Mouse (Mus musculus): ENCODE results near the gene Zfp90.
"Not testable (repeated sequence)": the region's sequence is repeated elsewhere in the genome, so short reads cannot be mapped to it uniquely, and the experiment has no call there.

Gene Zfp90

GRCm38 (mm10) chr8:106415182-106415971, at the start of gene Zfp90:
Gene Zfp90 (plus strand): TSS chr8:106415327.
- peak; percentile 93 to 95 for DNase-seq (ENCODE audit: low spot score in 2 of 2)

GRCm38 (mm10) chr8:106368501-106368900, 46.6 kb upstream of the Zfp90 start:
- DNase-seq (ENCODE audit: low spot score in 2 of 2), result no peak

- DNase-seq (ENCODE audit: low spot score in 2 of 2), result no peak
These were observed 46.1 kb upstream of the Zfp90 start for GRCm38 (mm10) chr8:106369069-106369468.

GRCm38 (mm10) chr8:106375957-106376356, 39.2 kb upstream of the Zfp90 start:
- DNase-seq (ENCODE audit: low spot score in 2 of 2), result no peak

DNA sequence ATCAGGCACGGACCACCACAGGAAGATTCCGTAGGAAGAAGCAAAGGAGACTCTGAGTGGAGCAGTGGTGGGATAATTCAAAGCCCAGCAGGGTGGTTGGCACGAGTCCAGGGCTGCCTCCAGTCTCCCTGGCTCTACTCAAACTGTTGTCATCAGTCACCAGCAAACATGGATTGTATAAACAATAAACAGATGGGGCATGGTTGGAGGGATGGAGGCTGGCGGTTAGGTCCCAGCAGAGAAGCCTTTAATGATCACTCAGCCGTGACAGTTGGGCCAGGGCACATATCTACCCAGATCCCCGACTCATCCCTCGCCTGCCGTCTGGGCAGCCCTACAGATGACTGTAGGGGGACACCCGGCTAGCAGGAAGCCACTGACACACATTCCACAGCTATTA, 38.3 kb upstream of the Zfp90 start:
- no peak for DNase-seq (ENCODE audit: low spot score in 2 of 2)

- DNase-seq (ENCODE audit: low spot score in 2 of 2), result no peak
These were observed 36.6 kb upstream of the Zfp90 start for GRCm38 (mm10) chr8:106378501-106379048.

- DNase-seq (ENCODE audit: low spot score in 2 of 2), result no peak
These were observed 35.8 kb upstream of the Zfp90 start for GRCm38 (mm10) chr8:106379357-106379756.

GRCm38 (mm10) chr8:106381026-106381425, 34.1 kb upstream of the Zfp90 start:
- no peak for DNase-seq (ENCODE audit: low spot score in 2 of 2)

- no peak for DNase-seq (ENCODE audit: low spot score in 2 of 2)
These were observed 27.2 kb upstream of the Zfp90 start for GRCm38 (mm10) chr8:106387801-106388415.

DNA sequence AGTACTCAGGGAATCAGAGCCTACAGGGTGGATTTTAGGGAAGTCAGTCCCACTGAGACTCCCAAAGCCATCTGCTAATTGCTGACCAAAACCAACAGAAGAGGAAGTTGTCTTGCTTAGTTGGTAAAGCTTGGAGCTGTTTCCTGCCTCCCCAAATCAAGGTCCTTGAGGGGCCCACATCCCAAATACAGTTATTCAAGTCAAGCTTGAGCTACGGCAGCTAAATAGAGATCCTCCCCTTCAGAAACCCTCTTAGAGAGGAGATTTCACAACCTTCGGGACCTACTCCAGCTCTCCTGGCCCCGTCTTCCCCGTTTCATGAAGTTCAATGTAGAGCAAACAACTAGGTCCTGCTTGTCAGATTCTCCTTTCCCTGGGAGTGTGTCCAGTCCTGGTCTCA, 20.6 kb upstream of the Zfp90 start:
- no peak for DNase-seq (ENCODE audit: low spot score in 2 of 2)

- no peak for DNase-seq (ENCODE audit: low spot score in 2 of 2)
These were observed 15.4 kb upstream of the Zfp90 start for GRCm38 (mm10) chr8:106399694-106400093.

DNA sequence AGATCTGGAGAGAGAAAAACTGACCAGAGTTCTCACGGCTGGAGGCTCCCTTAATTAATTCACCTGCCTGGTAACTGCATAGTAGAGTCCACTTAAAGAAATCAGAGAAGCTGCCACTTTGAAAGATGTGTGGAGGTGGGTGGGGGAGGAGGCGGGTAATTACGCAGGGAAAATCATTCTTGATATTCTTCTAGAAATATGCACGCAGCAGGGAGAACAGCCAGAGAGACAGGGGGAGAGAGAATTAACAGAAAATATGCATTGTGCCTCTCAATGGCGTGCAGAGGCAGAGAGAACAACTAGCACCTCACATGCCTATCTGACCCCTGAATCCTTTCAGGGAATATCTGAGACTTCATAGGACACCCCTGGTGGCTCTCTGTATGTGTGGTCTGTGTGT, 14.9 kb upstream of the Zfp90 start:
- no peak for DNase-seq (ENCODE audit: low spot score in 2 of 2)

DNA sequence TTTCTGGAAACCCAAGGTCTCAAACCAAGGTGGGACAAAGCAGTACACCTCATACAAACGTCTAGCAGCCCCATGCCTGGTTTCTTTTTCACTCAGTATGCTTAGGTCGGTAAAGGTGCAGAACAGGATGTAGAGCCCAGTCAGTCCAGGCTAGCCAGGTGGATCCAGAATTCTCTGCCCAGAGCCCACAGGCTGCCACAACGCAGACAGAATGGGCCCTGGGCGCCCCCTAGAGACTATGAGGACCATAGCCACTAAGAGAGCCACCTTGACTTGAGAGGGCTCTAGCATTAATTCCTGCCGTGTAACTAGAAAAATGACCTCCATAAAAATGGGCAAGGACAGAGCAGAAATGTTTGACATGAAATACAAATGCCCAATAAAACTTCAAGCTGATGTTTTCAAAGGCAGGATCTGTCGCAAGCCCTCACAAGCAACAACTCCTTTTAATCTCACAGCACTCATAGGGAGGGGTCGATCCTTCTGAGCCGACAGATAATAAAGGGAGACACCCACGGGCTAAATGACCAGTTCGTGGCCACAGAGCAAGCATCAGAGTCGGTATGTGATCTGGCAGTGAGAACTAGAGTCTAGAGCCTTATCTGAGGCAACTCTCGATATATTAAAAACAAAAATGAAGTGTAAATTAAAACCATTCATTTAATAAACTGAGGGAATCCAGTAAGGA, 11.7 kb upstream of the Zfp90 start:
- peak; percentile 68 to 76 for DNase-seq (ENCODE audit: low spot score in 2 of 2)

DNA sequence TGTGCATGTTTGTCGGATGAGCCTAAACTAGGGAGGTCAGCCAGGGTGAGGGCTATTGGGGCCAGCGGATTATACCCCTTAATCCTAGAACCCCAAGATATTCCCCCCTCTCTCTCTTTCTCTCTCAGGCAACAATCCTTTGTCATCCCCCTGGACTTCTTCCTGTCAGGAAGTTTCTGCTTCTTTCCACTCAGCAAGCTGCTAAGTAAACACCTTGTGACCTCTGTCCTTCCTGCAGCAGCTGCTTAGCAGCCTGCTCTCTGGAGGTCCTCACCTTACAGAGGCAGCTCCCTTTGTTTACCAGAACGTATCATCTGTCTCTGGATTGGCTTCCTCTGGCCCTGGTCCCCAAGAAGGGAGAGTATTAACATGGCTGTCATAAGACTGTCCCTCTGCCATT, 10.3 kb upstream of the Zfp90 start:
- no peak for DNase-seq (ENCODE audit: low spot score in 2 of 2)

GRCm38 (mm10) chr8:106405810-106406209, 9.3 kb upstream of the Zfp90 start:
- DNase-seq (ENCODE audit: low spot score in 2 of 2), result no peak

- DNase-seq (ENCODE audit: low spot score in 2 of 2), result no peak
These were observed 5.1 kb upstream of the Zfp90 start for GRCm38 (mm10) chr8:106410055-106410454.

GRCm38 (mm10) chr8:106410564-106410963, 4.6 kb upstream of the Zfp90 start:
- no peak for DNase-seq (ENCODE audit: low spot score in 2 of 2)

- DNase-seq (ENCODE audit: low spot score in 2 of 2), result peak; percentile 71 to 73
These were observed 3.2 kb upstream of the Zfp90 start for GRCm38 (mm10) chr8:106411783-106412451.

DNA sequence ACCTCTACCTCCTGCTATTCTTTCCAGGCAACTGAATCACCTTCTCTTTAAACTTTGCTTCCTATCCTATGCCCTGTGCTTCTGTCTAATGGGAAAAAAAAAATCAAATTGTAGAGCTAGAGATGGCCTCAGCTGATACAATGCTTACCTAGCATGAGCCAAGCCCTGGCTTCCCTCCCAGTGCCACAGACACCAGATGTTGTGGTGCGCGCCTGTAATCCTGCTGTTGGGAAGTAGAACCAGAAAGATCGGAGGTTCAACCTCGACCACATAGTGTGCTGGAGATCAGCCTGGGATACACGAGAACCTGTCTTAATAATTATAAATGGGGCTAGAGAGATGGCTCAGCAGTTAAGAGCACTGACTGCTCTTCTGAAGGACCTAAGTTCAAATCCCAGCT, 2.6 kb downstream of the Zfp90 start:
- no peak for DNase-seq (ENCODE audit: low spot score in 2 of 2)

- DNase-seq (ENCODE audit: low spot score in 2 of 2), result no peak
These were observed 16.0 kb downstream of the Zfp90 start for GRCm38 (mm10) chr8:106431088-106431487.

GRCm38 (mm10) chr8:106431952-106432351, 16.8 kb downstream of the Zfp90 start:
- not testable (repeated sequence) for DNase-seq (ENCODE audit: low spot score in 2 of 2)

Data from right cerebral cortex, adult 2 months (tissue).